Mouse (Mus musculus): ENCODE results near the gene Jtb.

GRCm38 (mm10) chr3:90273855-90274254 lies 42.5 kb downstream of the Jtb start:
- TF ChIP-seq CTCF (IDR thresholded peaks at IDR 0.05; ENCODE audit: control insufficient read depth, insufficient read depth, low read length) (no peak), POLR2A (IDR thresholded peaks at IDR 0.05; ENCODE audit: borderline replicate concordance, control insufficient read depth, low read depth, low read length) (no peak)
